Mouse (Mus musculus) olfactory bulb, adult 2 months (tissue): ENCODE measurements around the gene Gemin4. TPM values are rescaled to one million over a fixed set of nuclear protein-coding genes. Genes with fewer than 3 reads are reported as not detected.
"Not testable (repeated sequence)": the region's sequence is repeated elsewhere in the genome, so short reads cannot be mapped to it uniquely, and the experiment has no call there.

Experiments
- H3K27ac ChIP-seq: fragments of 200-500 bp; 2 replicates; pipeline ENCODE4 v1.5.1; 2012; ENCODE audit warnings: low read depth, low read length; ENCODE audit not compliant: insufficient read depth
- H3K4me1 ChIP-seq: fragments of 200-500 bp; 2 replicates; pipeline ENCODE4 v1.6.1; 2012; ENCODE audit warnings: low read length; ENCODE audit not compliant: control insufficient read depth, insufficient read depth
- H3K4me3 ChIP-seq: fragments of 200-500 bp; 2 replicates; pipeline ENCODE4 v1.5.1; 2012; ENCODE audit warnings: mild to moderate bottlenecking, low read depth, low read length, moderate library complexity; ENCODE audit not compliant: insufficient read depth
- CTCF ChIP-seq: fragments of 200-500 bp; IDR thresholded peaks from 2 replicates; pipeline ENCODE4 v1.5.1; 2012; ENCODE audit warnings: low read depth, mild to moderate bottlenecking, low read length, moderate library complexity; ENCODE audit not compliant: insufficient read depth
- POLR2A ChIP-seq: fragments of 200-500 bp; IDR thresholded peaks from 2 replicates; pipeline ENCODE4 v1.6.1; 2012; ENCODE audit warnings: mild to moderate bottlenecking, low read depth, low read length, moderate library complexity; ENCODE audit not compliant: insufficient read depth
- WGBS: fragments of 180-500 bp; shearing (Covaris S2); methylation state at CpG from one replicate; pipeline ENCODE4 v1.1.7; 2018; 5-methylcytosine and 5-hydroxymethylcytosine counted together
- polyA plus RNA-seq: library from polyadenylated mRNA; stranded (reverse); fragments of >200 nt; gene quantifications from 2 replicates; pipeline ENCODE4 v1.2.4, GENCODE M21; 2012; ENCODE audit warnings: low replicate concordance; ENCODE audit not compliant: missing spikeins, insufficient read depth, insufficient read length

The Gemin4 gene
- polyA plus RNA-seq, 1 experiment, result not detected

DNA sequence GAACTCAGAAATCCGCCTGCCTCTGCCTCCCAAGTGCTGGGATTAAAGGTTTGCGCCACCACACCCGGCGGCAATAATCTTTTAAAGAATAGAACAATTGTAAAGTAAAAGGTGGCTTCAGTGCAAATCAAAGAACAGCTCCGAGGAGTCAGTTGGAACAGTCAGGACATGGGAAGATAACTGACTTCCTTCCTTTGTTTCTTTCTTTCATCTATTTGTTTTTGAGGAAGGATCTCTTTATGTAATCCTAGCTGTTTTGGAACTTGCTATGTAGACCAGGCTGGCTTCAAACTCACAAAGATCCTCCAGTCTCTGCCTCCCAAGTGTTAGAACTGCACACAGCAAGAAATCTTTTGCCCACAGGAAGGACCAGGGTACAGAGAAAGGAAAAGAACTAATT, 7.2 kb upstream of the Gemin4 start:
- no peak for TF ChIP-seq CTCF
- TF ChIP-seq POLR2A, result no peak
- 92% methylated on average over 5 of the region's 5 CpGs for WGBS
- Histone ChIP-seq H3K4me3 (no peak overlapping the region), H3K4me1 (no peaks in the 10 kb centered on the region), H3K27ac (no peak overlapping the region)

GRCm38 (mm10) chr11:76216681-76217389, 629 bp downstream of the Gemin4 start:
- Histone ChIP-seq H3K4me3 (peak overlapping the region; percentile 76), H3K4me1 (0 out of 2 replicates have a peak, but pooled peaks cover 2% of the 10 kb centered on the region), H3K27ac (peak overlapping the region; percentile 38)
- TF ChIP-seq POLR2A, result no peak
- no peak for TF ChIP-seq CTCF
- under 1% methylated on average over 33 of the region's 33 CpGs for WGBS

GRCm38 (mm10) chr11:76216049-76216540, 1.4 kb downstream of the Gemin4 start:
- Histone ChIP-seq H3K4me1 (0 out of 2 replicates have a peak, but pooled peaks cover 2% of the 10 kb centered on the region), H3K4me3 (no peak overlapping the region), H3K27ac (no peak overlapping the region)
- WGBS, result 95% methylated on average over 5 of the region's 5 CpGs
- no peak for TF ChIP-seq POLR2A

GRCm38 (mm10) chr11:76215011-76215410, 2.5 kb downstream of the Gemin4 start:
- WGBS, result 96% methylated on average over 2 of the region's 2 CpGs

GRCm38 (mm10) chr11:76213841-76214240, 3.6 kb downstream of the Gemin4 start:
- TF ChIP-seq CTCF (no peak), POLR2A (no peak)
- 51% methylated on average over 5 of the region's 5 CpGs for WGBS
- Histone ChIP-seq H3K4me3 (no peak overlapping the region), H3K27ac (no peak overlapping the region), H3K4me1 (0 out of 2 replicates have a peak, but pooled peaks cover 2% of the 10 kb centered on the region)

More at GRCm38 (mm10) chr11:76215011-76215410, 2.5 kb downstream of the Gemin4 start:
- Histone ChIP-seq H3K27ac (no peak overlapping the region), H3K4me3 (no peak overlapping the region), H3K4me1 (0 out of 2 replicates have a peak, but pooled peaks cover 2% of the 10 kb centered on the region)
- no peak for TF ChIP-seq POLR2A
- TF ChIP-seq CTCF, result no peak

GRCm38 (mm10) chr11:76211595-76211994, 5.9 kb downstream of the Gemin4 start:
- H3K27ac ChIP-seq, H3K4me1 ChIP-seq, H3K4me3 ChIP-seq: not testable (repeated sequence)
- WGBS, result 76% methylated on average over 5 of the region's 6 CpGs

DNA sequence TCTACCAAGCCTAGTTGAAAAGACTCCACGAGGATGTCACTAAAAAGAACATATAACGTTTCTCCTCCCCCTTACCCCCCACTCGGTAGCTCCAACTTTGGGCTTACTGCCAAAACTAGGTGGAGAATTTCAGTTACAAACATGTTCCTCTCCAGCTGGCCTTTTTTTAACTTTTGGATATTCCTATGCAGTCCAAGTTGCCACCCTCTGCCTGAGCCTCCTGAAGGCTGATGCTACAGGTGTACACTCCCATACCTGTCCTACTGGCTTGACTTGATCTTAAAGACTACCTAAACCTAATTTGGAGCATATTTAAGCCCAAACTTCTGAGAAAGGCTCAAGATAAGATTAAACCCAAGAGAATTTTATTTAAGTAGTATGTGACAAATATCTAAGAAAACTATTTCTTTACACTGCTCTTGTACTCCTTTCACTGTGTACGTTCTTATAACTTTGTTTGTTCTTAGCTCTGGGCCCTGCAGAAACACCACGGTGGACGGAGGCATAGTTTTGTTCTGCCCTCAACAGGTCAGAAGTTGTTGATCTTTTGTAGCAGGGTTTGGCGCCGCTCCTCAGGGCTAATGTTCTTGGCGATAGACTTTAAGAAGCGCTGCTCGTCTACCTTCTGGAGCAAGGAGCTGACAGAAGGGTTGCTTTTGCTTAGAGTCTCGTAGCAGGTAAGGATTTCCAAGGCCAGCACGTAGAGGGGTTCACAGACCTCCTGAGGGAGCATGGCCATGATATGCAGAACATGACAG, 7.1 kb downstream of the Gemin4 start:
- 76% methylated on average over 13 of the region's 13 CpGs for WGBS
- Histone ChIP-seq H3K4me3 (no peak overlapping the region), H3K4me1 (no peaks in the 10 kb centered on the region), H3K27ac (no peak overlapping the region)
- TF ChIP-seq CTCF (no peak), POLR2A (no peak)

DNA sequence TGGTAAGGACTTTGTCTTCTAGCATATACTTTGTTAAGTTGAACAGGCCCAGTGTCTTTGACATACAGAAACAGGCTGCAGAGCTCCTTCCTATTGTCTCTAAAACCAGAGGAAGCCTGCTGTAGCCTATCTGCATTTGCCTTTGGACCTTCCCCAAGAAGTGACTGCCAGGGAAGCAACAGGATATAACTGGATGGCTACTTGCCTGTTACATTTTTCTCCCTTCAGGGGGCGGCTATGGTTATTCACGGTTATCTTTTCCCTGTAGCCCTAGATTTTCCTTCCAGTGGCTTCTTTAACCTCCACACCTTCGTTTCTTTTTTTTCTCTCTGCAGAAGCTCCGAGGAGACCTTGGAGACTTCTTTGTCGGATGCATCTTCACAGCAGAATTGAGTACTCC, 10.7 kb downstream of the Gemin4 start:
- Histone ChIP-seq H3K4me1 (peaks cover 2% of the 10 kb centered on the region; the same call in 1 of the 2 replicates), H3K27ac (no peak overlapping the region), H3K4me3 (no peak overlapping the region)
- WGBS, result 84% methylated on average over 5 of the region's 5 CpGs
- TF ChIP-seq CTCF, result no peak
- no peak for TF ChIP-seq POLR2A

- Histone ChIP-seq H3K27ac (no peak overlapping the region), H3K4me3 (peak overlapping the region; percentile 98), H3K4me1 (peaks cover 4% of the 10 kb centered on the region)
- TF ChIP-seq CTCF (no peak), POLR2A (peak; percentile 44; the same call in 1 of the 2 replicates)
- WGBS, result under 1% methylated on average over 90 of the region's 90 CpGs
Observed at GRCm38 (mm10) chr11:76201761-76202674, 15.4 kb downstream of the Gemin4 start.
